Mouse (Mus musculus): ENCODE data around the gene Kctd13. TPM values are rescaled to one million over a fixed set of nuclear protein-coding genes. Genes with fewer than 3 reads are reported as not detected.
"Not testable (repeated sequence)": the region's sequence is repeated elsewhere in the genome, so short reads cannot be mapped to it uniquely, and the experiment has no call there.

Gene Kctd13
- 10 to 100 TPM; 10.4 to 10.7 TPM for total RNA-seq (2021)

DNA sequence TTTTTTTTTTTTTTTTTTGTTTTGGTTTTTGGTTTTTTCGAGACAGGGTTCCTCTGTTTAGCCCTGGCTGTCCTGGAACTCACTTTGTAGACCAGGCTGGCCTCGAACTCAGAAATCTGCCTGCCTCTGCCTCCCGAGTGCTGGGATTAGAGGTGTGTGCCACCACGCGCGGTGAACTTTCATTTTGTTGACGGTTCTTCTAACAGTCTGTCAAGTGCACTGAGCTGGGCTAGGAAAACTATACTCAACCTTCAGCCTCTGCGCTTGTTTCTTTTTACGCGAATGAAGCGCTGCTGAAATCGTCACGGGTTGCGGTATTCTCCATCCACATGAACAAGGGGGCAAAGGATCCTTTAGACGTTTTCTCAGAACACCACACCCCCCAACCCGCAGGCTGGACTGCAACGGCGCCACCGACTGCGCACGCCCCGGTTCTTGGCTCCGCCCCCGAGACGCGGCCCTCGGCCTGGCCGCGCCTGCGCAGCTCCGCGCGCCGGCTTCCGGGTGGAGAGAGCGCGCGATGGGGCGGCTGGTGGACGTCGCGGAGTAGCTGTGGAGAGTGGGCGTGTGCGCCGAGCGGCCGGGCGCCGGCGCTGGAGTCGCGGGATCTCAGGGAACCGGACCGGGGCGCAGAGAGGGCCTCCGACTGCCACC, at the start of gene Kctd13:
TSS of gene Kctd13 (plus strand) at position 496 of the 654 bp plus-strand sequence.
- peak; percentile 96 for DNase-seq

- peak; percentile 43 for DNase-seq
These were observed 47.6 kb upstream of the Kctd13 start for GRCm38 (mm10) chr7:126881040-126881439.

DNA sequence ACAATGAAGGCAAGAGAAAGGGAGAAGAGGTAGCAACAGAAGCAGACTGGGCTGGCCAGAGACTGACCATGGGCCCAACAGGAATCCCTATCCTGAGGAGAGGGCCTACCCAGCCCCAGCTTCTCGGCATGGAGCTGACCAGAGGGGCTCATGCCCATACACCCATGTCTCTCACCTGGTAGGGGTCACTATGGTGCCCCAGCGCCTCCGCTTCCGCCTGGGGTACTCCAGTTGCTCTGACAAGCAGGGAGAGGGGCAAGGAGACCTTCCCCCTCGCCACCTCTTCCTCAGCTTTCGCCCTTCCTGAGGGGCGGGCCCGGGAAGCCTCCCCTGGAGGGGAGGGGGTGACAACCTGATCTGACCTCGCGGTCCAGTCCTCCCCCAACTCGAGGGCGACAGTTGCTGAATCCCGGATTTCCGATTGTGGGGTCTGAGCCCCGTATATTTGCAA, 44.9 kb upstream of the Kctd13 start:
- no peak for DNase-seq

GRCm38 (mm10) chr7:126884286-126885164, 44.2 kb upstream of the Kctd13 start, which contains the start of gene Taok2:
Gene Taok2, minus strand, starts transcription at chr7:126884703.
- DNase-seq = peak; percentile 98

- no peak for DNase-seq
These were observed 41.4 kb upstream of the Kctd13 start for GRCm38 (mm10) chr7:126887281-126887680.

DNA sequence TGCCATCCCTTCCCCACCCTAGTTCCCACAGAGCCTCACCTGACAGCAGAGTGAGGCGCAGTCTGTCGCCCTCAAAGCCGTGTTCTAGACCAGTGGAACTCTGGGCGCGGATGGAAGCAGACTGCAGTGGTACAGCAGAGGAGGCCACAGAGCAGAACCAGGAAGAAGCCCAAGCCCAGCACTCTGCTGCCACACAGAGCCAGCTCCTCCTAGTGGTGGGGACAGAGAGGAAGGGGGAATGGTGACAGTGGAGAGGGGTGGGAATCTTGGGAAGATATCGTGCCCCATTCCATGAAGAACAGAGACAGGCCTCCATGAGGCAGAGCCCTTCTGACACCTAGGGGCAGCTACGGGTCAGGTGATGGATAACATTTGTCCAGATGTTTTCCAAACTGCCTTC, 39.8 kb upstream of the Kctd13 start:
- DNase-seq = no peak

DNA sequence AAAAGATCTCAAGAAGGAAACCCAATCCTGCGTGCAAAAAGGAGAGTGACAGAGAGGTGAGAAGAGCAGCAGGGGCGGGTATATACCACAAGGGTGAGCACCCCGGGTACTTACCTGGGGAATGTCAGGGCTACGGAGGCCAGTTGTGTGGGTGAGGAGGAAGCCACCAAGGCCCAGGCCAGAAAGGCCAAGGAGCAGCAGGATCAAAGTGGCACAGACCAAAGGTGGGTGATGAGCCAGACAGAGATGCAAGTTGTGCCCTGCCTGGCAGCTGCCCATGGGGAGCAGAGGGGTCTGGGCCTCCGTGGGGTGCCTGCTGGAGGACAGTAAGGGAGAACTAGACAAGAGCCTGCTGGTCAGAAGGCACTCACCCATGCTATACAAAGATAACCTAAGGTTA, 31.8 kb upstream of the Kctd13 start:
- DNase-seq = no peak

DNA sequence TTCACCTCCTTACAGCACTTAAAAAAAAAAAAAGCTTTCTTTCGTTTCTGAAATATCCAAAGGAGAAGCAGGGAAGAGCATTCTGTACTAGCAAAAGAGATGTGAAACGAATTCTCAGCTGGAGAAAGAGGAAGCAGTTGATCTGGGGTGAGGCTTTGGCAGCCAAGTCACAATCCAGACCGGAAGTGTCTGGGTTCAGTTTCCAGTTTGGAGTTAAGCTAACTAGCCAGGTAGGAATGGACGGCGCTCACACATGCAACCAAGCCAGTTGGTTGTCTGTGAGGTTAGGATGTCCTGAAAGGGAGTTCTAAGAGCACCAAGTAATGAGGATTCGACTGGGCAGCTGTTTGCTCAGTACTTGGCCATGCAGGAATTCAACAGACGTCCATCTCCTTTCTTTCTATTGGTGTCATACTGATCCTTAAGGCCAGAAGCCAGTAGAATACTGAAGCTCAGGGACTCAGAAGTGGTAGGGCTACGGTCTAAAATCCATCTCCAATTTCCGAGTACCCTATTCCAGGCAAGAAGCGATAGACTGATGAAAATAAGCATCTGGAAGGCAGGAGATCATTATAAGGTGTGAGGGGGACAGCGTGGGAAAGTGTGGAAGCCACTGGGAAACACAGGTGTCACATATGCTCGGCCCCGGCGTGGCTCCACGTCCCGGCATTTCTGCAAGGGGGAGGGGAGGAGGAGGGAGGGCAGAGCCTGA, 31.1 kb upstream of the Kctd13 start:
- DNase-seq = peak; percentile 29

DNA sequence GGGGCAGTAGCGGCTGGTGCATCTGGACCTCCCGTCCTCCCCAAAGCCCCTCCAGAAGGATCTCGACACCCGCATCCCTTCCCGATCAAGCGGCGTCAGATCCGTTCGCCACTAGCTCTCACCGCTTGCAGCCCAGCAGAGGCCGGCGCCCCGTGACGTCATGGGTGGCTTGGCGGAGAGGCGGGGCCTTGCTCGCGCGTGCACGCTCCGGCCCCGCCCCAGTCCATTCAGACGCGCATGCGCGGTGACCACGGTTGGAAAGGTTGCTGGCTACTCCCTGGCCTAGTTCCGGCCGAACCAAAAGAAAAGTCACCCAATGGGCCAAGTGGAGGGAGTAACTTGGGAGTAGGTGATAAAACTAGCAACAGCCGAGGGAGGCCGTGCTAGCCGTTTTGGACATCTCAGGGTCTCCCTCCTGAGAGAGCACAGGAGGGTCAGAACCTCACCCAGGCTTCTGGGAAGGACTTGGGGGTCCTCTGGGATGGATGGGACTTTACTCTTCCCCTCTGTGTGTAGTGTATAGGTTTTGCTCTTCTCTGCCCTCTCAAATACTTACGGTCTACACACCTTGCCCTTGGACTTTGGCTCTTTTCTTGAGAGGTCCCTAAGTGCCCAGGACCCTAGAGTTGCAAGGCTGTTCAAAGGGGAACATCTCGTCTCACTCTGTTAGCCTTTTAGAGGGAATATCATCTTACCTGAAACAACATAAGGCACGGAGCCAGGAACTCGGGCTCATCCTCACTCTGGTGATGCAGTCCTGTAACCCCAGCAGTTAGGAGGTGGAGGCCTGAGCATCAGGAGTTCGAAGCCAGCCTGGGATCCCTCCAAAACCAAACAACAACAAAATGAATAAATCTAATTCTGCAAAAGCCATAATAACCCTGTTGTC, 30.3 kb upstream of the Kctd13 start:
- DNase-seq = peak; percentile 99

DNA sequence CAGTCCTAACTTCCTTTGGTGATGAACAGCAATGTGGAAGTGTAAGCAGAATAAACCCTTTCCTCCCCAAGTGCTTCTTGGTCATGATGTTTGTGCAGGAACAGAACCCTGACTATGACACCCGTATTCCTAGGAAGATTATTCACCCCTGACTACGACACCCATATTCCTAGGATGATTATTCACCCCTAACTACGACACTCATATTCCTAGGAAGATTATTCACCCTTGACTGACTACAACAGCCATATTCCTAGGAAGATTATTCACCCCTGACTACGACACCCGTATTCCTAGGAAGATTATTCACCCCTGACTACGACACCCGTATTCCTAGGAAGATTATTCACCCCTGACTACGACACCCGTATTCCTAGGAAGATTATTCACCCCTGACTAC, 28.9 kb upstream of the Kctd13 start:
- DNase-seq = not testable (repeated sequence)

- no peak for DNase-seq
These were observed 23.1 kb upstream of the Kctd13 start for GRCm38 (mm10) chr7:126905590-126905989.

- no peak for DNase-seq
These were observed 13.8 kb upstream of the Kctd13 start for GRCm38 (mm10) chr7:126914844-126915243.

- DNase-seq = not testable (repeated sequence)
These were observed 10.3 kb upstream of the Kctd13 start for GRCm38 (mm10) chr7:126918356-126918755.

DNA sequence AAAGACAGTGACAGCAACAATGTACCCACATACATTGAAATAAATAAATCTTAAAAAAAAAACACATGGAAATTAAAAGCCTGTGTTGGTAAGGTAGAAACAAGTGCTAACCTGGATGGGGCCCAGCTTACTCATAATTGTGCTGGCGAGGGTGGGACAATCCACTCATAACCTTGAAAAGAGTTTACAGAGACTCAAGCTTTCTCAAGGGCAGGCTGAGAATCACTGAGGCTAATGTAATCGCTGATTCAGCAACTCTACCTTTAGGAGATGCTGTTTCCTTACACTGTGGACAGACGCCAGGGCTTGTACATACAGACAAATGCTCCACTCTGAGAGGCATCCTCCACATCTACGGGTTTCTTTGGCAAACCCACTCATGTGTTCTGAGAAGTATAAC, 8.7 kb upstream of the Kctd13 start:
- no peak for DNase-seq

DNA sequence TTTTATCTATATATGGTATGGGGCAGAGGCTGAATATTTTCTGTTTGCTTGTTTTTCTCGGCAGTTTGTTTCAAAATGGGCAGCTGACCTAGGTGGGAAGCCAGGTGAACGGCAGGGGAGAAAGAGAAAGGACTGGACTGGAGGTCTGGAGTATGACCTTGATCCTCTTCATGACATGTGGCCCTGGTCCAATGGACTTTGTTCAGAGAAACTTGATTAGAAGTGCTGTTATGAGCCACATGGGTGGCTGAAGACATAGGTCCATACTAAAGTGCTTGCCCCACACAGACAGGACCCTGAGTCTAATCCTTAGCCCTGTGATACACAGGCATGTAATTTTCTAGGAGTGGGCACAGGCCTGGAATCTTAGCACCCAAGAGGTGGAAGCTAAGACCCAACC, 7.1 kb upstream of the Kctd13 start:
- DNase-seq = no peak

DNA sequence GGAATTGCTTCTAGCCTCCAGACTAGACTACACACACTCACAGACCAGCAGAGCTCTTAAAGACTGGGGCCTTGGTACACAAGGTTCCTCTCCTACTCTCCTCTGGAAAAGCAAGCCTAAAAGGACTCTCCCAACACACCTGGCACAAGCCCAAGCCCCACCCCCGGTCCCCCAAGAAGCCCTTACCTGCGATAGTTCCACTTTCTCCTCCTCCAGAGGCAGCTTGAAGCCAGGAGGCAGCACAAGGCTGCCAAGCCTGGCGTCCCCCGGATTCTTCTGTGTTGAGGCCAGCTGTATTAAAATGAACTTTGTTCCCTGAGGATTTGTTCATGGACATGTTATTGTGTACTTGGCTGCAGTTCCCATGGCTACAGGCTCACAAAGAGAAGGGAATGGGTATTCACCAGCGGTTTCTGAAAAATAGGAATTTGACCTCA, 6.0 kb upstream of the Kctd13 start, which contains the start of gene Tmem219:
TSS of gene Tmem219 (minus strand) at position 294 of the 437 bp plus-strand sequence.
- peak; percentile 60 for DNase-seq

- no peak for DNase-seq
These were observed 4.7 kb upstream of the Kctd13 start for GRCm38 (mm10) chr7:126923999-126924398.

DNA sequence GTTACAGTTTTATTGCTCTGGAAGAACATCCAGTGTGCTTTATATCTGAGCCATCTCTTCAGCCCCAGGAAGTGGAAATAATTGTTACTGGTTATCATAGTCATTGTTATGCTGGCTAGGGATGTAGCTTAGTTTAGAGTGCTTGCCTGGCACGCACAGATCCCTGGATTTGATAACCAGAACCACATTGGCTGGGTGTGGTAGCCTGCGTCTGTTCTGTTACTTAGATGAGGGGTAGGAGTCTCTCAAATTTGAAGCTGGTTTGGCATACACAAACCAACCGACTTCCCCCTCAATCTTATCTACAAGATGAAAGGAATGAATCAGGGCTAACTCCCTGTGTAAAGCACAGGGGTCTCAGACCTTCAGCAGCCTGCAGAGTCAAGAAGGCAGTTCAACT, 2.4 kb upstream of the Kctd13 start:
- DNase-seq = no peak

- no peak for DNase-seq
These were observed 367 bp downstream of the Kctd13 start for GRCm38 (mm10) chr7:126929046-126929445.

DNA sequence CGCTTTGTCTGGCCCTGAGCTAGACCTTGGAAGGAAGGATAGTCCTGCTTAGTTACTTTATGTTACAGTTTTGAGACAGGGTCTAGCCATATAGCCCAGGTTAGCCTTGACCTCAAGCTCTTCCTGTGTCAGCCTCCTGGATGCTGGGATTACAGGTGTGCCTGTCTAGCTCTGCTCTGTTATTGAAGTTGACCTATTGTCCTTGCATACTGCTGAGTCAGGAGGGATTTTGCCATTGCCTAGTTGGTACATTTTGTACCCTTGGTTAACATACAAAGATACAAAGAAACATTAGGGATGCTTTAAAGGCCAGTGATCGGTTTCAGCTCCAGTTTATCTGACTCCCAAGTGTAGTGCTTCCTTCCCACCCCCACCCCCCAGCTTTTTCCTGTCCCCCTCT, 4.0 kb downstream of the Kctd13 start:
- no peak for DNase-seq

DNA sequence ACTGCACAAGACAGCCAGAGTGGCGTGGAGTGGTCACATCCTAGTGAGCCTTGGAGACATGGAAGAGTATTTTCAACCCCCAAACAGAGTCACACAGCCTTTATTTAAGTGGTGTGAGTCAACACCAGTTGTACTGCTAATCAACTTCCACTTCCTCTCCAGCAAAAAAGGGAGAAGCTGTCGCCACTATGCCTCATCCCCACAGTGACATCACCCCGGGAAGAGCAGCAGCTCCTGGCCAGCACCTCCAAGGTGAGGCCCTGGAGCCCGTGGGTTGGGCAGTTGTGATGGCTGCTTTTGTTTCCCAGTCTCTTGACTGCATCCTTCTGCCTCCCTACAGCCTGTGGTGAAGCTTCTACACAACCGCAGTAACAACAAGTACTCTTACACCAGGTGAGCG, 12.5 kb downstream of the Kctd13 start:
- DNase-seq = no peak

DNA sequence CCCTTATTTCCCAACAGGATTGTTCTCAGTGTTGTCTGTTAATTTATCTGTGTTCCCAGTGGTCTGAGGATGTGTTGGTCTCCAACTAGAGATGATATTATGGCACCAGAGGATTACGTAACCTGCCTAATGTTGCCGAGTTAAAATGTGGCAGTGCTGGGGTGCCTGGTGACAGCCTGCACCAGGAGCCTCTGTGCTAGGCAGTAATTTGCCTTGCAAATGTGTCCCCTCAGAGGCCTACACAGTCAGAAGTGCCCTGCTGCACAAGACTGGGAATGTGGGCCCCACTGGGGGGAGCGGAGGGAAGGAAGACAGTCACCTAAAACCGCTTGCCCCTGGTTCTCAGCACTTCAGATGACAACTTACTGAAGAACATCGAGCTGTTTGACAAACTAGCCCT, 13.1 kb downstream of the Kctd13 start:
- no peak for DNase-seq

All from heart, postnatal 4 days (tissue).